Mouse (Mus musculus) kidney, embryonic 14.5 days (tissue): ENCODE data around the gene Slc8a3. TPM values are rescaled to one million over a fixed set of nuclear protein-coding genes. Genes with fewer than 3 reads are reported as not detected.
"Not testable (repeated sequence)": the region's sequence is repeated elsewhere in the genome, so short reads cannot be mapped to it uniquely, and the experiment has no call there.

ENCODE experiments used
- ATAC-seq: fragments of 200-750 bp; cut with Nextera tagmentation; 2 replicates; pipeline ENCODE4 v1.8.0; 2017; ENCODE audit warnings: moderate number of reproducible peaks, mild to moderate bottlenecking, moderate TSS enrichment, moderate library complexity; ENCODE audit not compliant: low FRiP score, low TSS enrichment
- H3K27ac ChIP-seq: fragments of 300-500 bp; sonication (generic); 2 replicates; pipeline ENCODE4 v1.5.1; 2014; ENCODE audit warnings: low read depth, mild to moderate bottlenecking, low read length, moderate library complexity, mixed read lengths
- H3K27me3 ChIP-seq: fragments of 300-500 bp; sonication (generic); 2 replicates; pipeline ENCODE4 v1.6.1; 2014; ENCODE audit warnings: mild to moderate bottlenecking, low read length; ENCODE audit not compliant: control insufficient read depth, insufficient read depth
- H3K36me3 ChIP-seq: fragments of 300-500 bp; sonication (generic); 2 replicates; pipeline ENCODE4 v1.6.1; 2014; ENCODE audit warnings: low read length, mixed read lengths; ENCODE audit not compliant: control insufficient read depth, insufficient read depth
- H3K4me1 ChIP-seq: fragments of 300-500 bp; sonication (generic); 2 replicates; pipeline ENCODE4 v1.6.1; 2014; ENCODE audit warnings: low read length, mixed read lengths; ENCODE audit not compliant: control insufficient read depth, insufficient read depth
- H3K4me2 ChIP-seq: fragments of 300-500 bp; sonication (generic); replicated peaks from 2 replicates; pipeline ENCODE4 v1.6.1; 2014; ENCODE audit warnings: low read depth, mild to moderate bottlenecking, low read length
- H3K4me3 ChIP-seq: fragments of 300-500 bp; sonication (generic); 2 replicates; pipeline ENCODE4 v1.5.1; 2014; ENCODE audit warnings: mild to moderate bottlenecking, low read length
- H3K9ac ChIP-seq: fragments of 300-500 bp; sonication (generic); 2 replicates; pipeline ENCODE4 v1.6.1; 2014; ENCODE audit warnings: low read depth, mild to moderate bottlenecking, low read length, moderate library complexity
- H3K9me3 ChIP-seq: fragments of 300-500 bp; sonication (generic); 2 replicates; pipeline ENCODE4 v1.6.1; 2016; ENCODE audit warnings: low read length; ENCODE audit not compliant: control insufficient read depth
- WGBS: fragments of 180-500 bp; shearing (Covaris S2); extraction: QIAGEN DNeasy Blood & Tissue Kit; methylation state at CpG from one replicate; pipeline ENCODE4 v1.1.7; 2014; 5-methylcytosine and 5-hydroxymethylcytosine counted together
- polyA plus RNA-seq: library from polyadenylated mRNA; unstranded; fragments of >200 nt; fragmentation: Nextera tagmentation; extraction: Ambion mirVana; gene quantifications from 2 replicates; pipeline ENCODE4 v1.2.1, GENCODE M21; 2014

Slc8a3 gene
- polyA plus RNA-seq, result 0.20 and 0.41 TPM in 2 replicates

DNA sequence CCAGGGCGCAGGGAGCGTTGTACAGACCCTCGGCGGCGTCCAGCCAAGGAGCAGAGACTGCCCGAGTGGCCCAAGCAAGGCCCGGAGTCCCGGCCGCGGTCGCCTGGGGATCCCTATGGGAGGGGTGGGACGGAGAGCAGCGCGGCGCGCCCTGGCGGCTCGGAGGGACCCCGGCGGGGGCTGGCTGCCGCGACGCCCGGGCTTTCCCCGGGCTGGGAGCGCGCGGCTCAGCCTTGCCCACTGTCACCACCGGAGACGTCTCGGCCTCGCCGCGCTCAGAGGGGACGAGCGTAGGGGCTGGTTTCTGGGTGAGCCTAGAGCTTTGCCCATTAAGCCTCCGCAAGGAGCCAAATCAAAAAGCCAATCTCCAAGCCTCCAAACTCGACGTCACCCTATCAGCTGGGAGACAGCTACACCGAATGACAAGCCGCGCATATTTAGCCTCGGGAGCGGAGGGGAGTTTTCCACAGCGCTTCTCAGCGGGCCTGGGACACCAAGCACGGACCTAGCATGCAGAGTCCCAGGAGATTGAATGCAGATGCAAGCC is at the start of gene Slc8a3:
Slc8a3 (minus strand) TSS at position 306 of the 547 bp plus-strand sequence.
- H3K36me3 ChIP-seq, result no peaks in the 10 kb centered on the region
- WGBS, result under 1% methylated on average over 44 of the region's 47 CpGs
- peak within 1 kb of the TSS; percentile 98 for H3K4me2 ChIP-seq
- H3K4me3 ChIP-seq, result peak within 1 kb of the TSS; percentile 62
- 0 out of 2 replicates have a peak, but pooled peaks cover 7% of the 10 kb centered on the region for H3K4me1 ChIP-seq
- H3K27me3 ChIP-seq, result peaks cover 22% of the 10 kb centered on the region
- peak within 1 kb of the TSS; percentile 65 for H3K9ac ChIP-seq
- no peaks in the 10 kb centered on the region for H3K9me3 ChIP-seq
- peak; percentile 76 for ATAC-seq
- no peak within 1 kb of the TSS for H3K27ac ChIP-seq

DNA sequence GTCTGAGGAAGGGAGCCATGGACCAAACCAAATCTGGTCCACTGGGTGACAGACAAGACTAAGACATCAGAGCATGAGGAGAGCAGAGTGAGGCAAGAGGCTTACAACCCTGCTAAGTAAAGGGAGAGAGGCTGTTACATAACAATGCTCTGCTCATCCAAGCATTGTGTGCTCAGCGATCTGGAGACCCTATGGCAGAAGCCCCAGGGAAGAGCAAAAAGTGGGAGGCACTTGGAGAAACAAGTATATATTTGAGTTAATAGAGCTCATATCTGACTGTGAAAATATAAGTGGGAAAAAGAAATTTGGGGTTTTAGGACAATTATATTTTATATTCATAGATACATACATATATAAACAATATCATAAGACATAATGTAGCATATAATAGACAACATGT is 46.4 kb upstream of the Slc8a3 start, which contains the start of gene Gm4787:
Gm4787 (minus strand) TSS at position 101 of the 400 bp plus-strand sequence.
- H3K27me3 ChIP-seq, ATAC-seq, H3K4me2 ChIP-seq, H3K27ac ChIP-seq, H3K9ac ChIP-seq, H3K9me3 ChIP-seq, H3K4me3 ChIP-seq, H3K4me1 ChIP-seq, H3K36me3 ChIP-seq: not testable (repeated sequence)
- WGBS, result 85% methylated on average over 1 of the region's 1 CpGs

DNA sequence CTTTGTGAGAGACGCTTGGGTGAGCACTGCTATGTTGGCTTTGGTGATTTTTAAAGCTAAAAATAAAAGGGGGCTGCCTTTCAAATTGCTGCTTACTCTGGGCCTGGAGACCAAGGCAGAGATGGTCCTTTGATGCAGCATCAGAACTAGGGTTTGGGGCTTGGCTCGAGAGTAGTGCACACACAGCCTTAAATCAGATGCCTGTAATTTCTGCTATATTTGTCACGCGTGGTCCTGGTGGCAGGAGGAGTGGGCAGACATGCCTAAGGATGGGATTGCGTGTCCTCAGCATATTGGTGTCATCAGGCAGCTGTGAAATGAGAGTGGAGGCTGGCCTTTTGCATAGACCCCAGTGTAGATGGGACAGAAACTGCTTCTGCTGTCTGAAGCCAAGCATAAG is 861 bp upstream of the Slc8a3 start:
- Histone ChIP-seq H3K36me3 (no peaks in the 10 kb centered on the region), H3K9me3 (no peaks in the 10 kb centered on the region), H3K9ac (no peak overlapping the region), H3K4me1 (0 out of 2 replicates have a peak, but pooled peaks cover 7% of the 10 kb centered on the region), H3K4me3 (no peak overlapping the region), H3K27me3 (peaks cover 22% of the 10 kb centered on the region), H3K27ac (no peak overlapping the region), H3K4me2 (no peak overlapping the region; the same call in 1 of the 2 replicates)
- ATAC-seq, result no peak
- WGBS, result 68% methylated on average over 5 of the region's 5 CpGs

DNA sequence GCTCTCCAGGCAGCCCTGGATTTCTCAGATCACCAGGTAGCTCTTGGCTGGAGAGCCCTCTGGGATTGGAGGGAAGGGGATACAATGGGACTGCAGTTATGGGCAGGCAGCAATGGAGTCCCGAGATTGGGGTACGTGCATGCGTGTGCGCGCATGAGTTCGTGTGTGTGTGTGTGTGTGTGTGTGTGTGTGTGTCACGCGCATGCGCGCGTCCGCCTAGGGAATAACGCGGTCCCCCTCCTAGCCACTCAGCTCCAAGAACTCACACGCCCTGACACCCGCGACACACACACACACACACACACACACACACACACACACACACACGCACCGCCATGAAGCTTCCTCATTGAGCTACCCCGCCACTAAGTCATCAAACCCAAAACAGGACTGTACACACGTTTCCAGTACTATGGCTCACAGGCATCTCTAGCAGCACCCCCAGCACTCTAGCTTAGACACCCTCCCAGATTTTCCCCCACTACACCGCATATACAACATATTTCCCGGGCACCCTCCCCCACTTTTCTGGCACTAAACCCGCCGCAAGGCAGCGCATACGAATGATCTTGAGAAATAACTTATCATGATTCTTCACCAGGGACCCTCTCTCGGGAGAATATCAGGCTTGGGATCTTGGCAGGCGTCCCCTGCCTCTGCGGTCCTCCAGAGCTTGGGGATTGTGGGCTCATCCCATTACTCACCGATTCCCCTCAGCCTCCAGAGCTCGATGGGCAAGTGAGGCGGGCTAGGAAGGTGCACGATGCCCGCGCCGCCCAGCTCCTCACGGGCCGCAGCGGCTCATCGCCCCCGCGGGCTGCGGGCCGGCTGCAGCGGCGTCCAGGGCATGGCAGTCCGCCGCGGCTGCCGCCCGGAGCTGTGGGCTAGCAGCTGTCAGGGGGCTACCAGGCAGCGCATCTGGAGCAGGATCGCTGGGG is 774 bp downstream of the Slc8a3 start:
- Histone ChIP-seq H3K36me3 (no peaks in the 10 kb centered on the region), H3K27ac (no peak overlapping the region), H3K9me3 (no peaks in the 10 kb centered on the region), H3K27me3 (peaks cover 22% of the 10 kb centered on the region), H3K4me3 (peak overlapping the region; percentile 62), H3K4me1 (0 out of 2 replicates have a peak, but pooled peaks cover 7% of the 10 kb centered on the region), H3K4me2 (peak overlapping the region; percentile 98), H3K9ac (peak overlapping the region; percentile 65)
- 2% methylated on average over 49 of the region's 54 CpGs for WGBS
- ATAC-seq, result peak; percentile 61; the same call in 1 of the 2 replicates

DNA sequence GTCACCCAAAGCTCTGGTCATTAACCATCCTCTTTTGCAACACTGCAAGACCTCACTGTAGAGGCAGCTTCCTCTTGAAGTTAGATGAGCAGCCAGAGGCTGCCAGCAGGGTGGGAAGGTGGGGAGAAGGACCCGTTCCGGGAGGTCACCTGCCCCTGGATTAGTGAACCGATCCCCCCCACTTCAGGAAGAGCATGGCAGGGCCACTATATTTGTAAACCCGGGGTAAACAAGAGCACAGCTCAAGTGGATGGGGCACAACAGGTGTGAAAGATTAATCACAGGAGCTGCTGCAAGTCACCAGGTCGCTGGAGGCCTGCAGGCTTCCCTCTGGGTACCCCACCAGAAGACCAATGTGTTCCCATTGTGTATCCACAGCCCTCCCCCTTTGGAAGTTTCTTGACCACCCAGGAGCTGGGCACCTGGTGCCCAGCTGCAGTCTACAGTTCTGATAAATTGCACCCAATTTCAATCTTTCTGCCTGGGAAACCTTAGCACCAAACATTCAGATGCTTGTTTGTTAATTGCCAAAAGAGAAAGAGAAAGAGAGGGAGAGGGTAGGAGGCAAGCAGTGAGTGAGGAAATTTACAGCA is 1.8 kb downstream of the Slc8a3 start:
- Histone ChIP-seq H3K27ac (no peak overlapping the region), H3K36me3 (no peaks in the 10 kb centered on the region), H3K4me3 (no peak overlapping the region), H3K4me2 (no peak overlapping the region), H3K9me3 (no peaks in the 10 kb centered on the region), H3K27me3 (peaks cover 22% of the 10 kb centered on the region), H3K4me1 (0 out of 2 replicates have a peak, but pooled peaks cover 7% of the 10 kb centered on the region), H3K9ac (no peak overlapping the region)
- no peak for ATAC-seq
- 46% methylated on average over 5 of the region's 5 CpGs for WGBS

DNA sequence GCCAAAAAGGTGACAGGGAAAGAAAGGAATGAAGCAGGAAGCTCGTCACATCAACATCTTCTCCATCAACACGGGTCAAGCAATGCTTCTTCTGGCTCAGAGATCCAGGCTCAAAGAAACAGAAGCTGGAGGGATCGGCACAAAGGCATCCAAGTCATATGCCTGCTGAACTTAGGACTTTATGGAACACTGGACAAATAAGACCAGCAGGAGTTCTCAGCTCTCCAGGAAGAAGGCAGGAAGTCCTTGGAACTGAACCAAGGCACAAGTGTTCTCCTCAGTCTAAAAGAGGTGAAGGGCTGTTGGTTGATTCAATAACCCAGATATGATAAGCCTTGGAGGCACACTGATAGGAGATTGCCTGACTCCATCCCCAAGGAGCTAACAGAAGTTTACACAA is 8.0 kb downstream of the Slc8a3 start:
- Histone ChIP-seq H3K4me3 (no peak overlapping the region), H3K27me3 (no peaks in the 10 kb centered on the region), H3K9ac (no peak overlapping the region), H3K36me3 (no peaks in the 10 kb centered on the region), H3K4me1 (no peaks in the 10 kb centered on the region), H3K27ac (no peak overlapping the region), H3K4me2 (no peak overlapping the region), H3K9me3 (no peaks in the 10 kb centered on the region)
- ATAC-seq, result no peak
- 80% methylated on average over 3 of the region's 3 CpGs for WGBS

DNA sequence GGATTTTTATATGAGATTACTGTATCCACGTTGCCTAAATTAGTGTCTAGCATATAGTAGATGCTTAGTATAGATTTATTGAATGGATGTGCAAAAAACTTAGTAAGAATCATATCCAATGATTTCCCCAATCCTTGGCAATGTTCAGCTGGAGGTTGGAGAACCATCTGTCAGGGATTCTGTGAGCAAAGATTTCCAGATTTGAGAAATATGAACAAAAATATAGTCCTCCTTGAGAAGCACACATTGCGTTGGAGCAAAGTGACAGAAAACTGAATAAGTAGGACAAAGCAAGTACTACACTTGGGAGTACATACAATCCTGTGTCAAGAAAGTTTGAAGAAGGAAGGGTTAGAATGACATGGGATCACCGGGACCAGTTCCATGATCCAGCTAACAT is 8.9 kb downstream of the Slc8a3 start:
- no peaks in the 10 kb centered on the region for H3K27me3 ChIP-seq
- H3K4me1 ChIP-seq, result no peaks in the 10 kb centered on the region
- H3K9ac ChIP-seq, result no peak overlapping the region
- no peak overlapping the region for H3K4me2 ChIP-seq
- whole genome bisulfite sequencing, result 93% methylated on average over 3 of the region's 3 CpGs
- H3K9me3 ChIP-seq, result no peaks in the 10 kb centered on the region
- H3K4me3 ChIP-seq, result no peak overlapping the region
- no peak for ATAC-seq
- H3K36me3 ChIP-seq, result no peaks in the 10 kb centered on the region
- H3K27ac ChIP-seq, result no peak overlapping the region

DNA sequence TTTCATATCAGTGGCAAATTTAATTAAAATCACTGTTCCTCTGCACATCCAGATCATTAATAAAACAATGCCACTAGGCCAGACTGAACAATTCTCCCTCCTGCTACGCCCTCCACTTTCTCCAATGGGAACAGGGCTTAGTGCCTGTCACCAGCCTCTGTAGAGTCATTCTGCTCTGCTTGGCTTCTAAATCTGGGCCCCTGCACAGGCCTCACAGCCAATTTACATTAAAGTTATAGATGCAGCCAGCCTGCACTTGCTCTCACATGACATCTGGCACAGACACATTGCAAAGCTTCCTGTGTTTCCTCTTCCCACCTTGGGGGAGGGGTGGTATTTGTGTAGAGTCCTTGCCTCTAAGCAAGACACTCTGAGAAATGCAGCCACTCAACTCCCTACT is 12.0 kb downstream of the Slc8a3 start:
- 95% methylated on average over 1 of the region's 1 CpGs for WGBS
- ATAC-seq, result no peak
- Histone ChIP-seq H3K9ac (no peak overlapping the region), H3K36me3 (no peaks in the 10 kb centered on the region), H3K9me3 (no peaks in the 10 kb centered on the region), H3K27ac (no peak overlapping the region), H3K27me3 (no peaks in the 10 kb centered on the region), H3K4me1 (no peaks in the 10 kb centered on the region), H3K4me2 (no peak overlapping the region), H3K4me3 (no peak overlapping the region)
